13 mouse cellular contexts compared by ENCODE assay signal in genomic region chr13:37517055-37517807, GRCm38 (mm10).
DNase-seq lines count a peak whose midpoint lies in the region; ATAC-seq and TF ChIP-seq lines count a peak whose summit lies in the region.
"Had no signal": no experiment of that assay in that cellular context is flagged by ENCODE, and none has a peak within 500 bp of the region (broad histone marks: within the 10 kb centered on the region; RNA-seq: fewer than 3 reads in every experiment).

No protein-coding gene starts in this region.

- peaks cover 13% of the 10 kb centered on the region for H3K4me1 ChIP-seq in hindbrain, embryonic 14.5 days (replicated peaks; ENCODE audit: control insufficient read depth, insufficient read depth, low read length)
- peaks cover 14% of the 10 kb centered on the region for H3K4me1 ChIP-seq in hindbrain, postnatal 0 days (ENCODE audit: insufficient read depth, low read length)
- peaks cover 19% of the 10 kb centered on the region for H3K4me1 ChIP-seq in embryonic facial prominence, embryonic 13.5 days
- peaks cover 22% of the 10 kb centered on the region for H3K4me1 ChIP-seq in kidney, embryonic 16.5 days (ENCODE audit: insufficient read depth, low read length)

- no peak overlapping the region for H3K9ac ChIP-seq in hindbrain, embryonic 14.5 days
- H3K9ac ChIP-seq in hindbrain, postnatal 0 days (replicated peaks; ENCODE audit: low read length): no peak overlapping the region
- H3K9ac ChIP-seq in embryonic facial prominence, embryonic 13.5 days: no peak overlapping the region
- no peak overlapping the region for H3K9ac ChIP-seq in kidney, embryonic 16.5 days (replicated peaks; ENCODE audit: low read length)

- 36% methylated on average over 14 of the region's 14 CpGs for WGBS in hindbrain, embryonic 14.5 days
- WGBS in hindbrain, postnatal 0 days: 42% methylated on average over 14 of the region's 14 CpGs
- WGBS in embryonic facial prominence, embryonic 13.5 days: 41% methylated on average over 14 of the region's 14 CpGs
- 47% methylated on average over 14 of the region's 14 CpGs for WGBS in kidney, embryonic 16.5 days

- ATAC-seq in hindbrain, embryonic 14.5 days (ENCODE audit: low FRiP score): peak; percentile 49; the same call in 1 of the 2 replicates
- ATAC-seq in hindbrain, postnatal 0 days: no peak
- ATAC-seq in embryonic facial prominence, embryonic 13.5 days (ENCODE audit: insufficient number of reproducible peaks, insufficient read depth, low FRiP score, low TSS enrichment, low read depth): peak; percentile 74; the same call in 1 of the 2 replicates
- ATAC-seq in megakaryocyte progenitor cell, adult 5-6 weeks (replicated peaks; ENCODE audit: poor library complexity): peak; percentile 58
- ATAC-seq in kidney, embryonic 16.5 days (ENCODE audit: low FRiP score, low TSS enrichment): no peak

- H3K4me2 ChIP-seq in hindbrain, embryonic 14.5 days (replicated peaks): no peak overlapping the region
- no peak overlapping the region for H3K4me2 ChIP-seq in hindbrain, postnatal 0 days (ENCODE audit: low read depth, low read length)
- no peak overlapping the region for H3K4me2 ChIP-seq in embryonic facial prominence, embryonic 13.5 days
- no peak overlapping the region for H3K4me2 ChIP-seq in kidney, embryonic 16.5 days (replicated peaks; ENCODE audit: low read depth, low read length)
- H3K4me2 ChIP-seq: heart, embryonic 11.5 days had no signal

- TF ChIP-seq CTCF in hindbrain, postnatal 0 days (IDR thresholded peaks at IDR 0.05; ENCODE audit: low read depth): no peak

- H3K36me3 ChIP-seq in hindbrain, embryonic 14.5 days (replicated peaks; ENCODE audit: control insufficient read depth, insufficient read depth): no peaks in the 10 kb centered on the region
- no peaks in the 10 kb centered on the region for H3K36me3 ChIP-seq in hindbrain, postnatal 0 days (ENCODE audit: insufficient read depth, low read length)
- no peaks in the 10 kb centered on the region for H3K36me3 ChIP-seq in embryonic facial prominence, embryonic 13.5 days
- no peaks in the 10 kb centered on the region for H3K36me3 ChIP-seq in kidney, embryonic 16.5 days (ENCODE audit: insufficient read depth, low read length)

- no peak for DNase-seq in hindbrain, embryonic 14.5 days (ENCODE audit: low spot score)
- DNase-seq in hindbrain, postnatal 0 days (ENCODE audit: low spot score): no peak
- peak; percentile 38 for DNase-seq in 416B (ENCODE audit: low read depth)
- no peak for DNase-seq in right cerebral cortex, postnatal 4 days
- DNase-seq in spleen, postnatal 36 days (ENCODE audit: low spot score in 2 of 2): no peak
- DNase-seq: cerebellum, adult 9-10 months; kidney, adult 11 months; thymus, postnatal 4 days had no signal

- H3K27me3 ChIP-seq in hindbrain, embryonic 14.5 days (ENCODE audit: control insufficient read depth, insufficient read depth, low read length): no peaks in the 10 kb centered on the region
- H3K27me3 ChIP-seq in hindbrain, postnatal 0 days (ENCODE audit: insufficient read depth, low read length): no peaks in the 10 kb centered on the region
- no peaks in the 10 kb centered on the region for H3K27me3 ChIP-seq in embryonic facial prominence, embryonic 13.5 days
- H3K27me3 ChIP-seq in kidney, embryonic 16.5 days (ENCODE audit: insufficient read depth, low read length): no peaks in the 10 kb centered on the region

- no peaks in the 10 kb centered on the region for H3K9me3 ChIP-seq in hindbrain, embryonic 14.5 days (ENCODE audit: control insufficient read depth, low read length)
- H3K9me3 ChIP-seq in hindbrain, postnatal 0 days (ENCODE audit: low read length): no peaks in the 10 kb centered on the region
- H3K9me3 ChIP-seq in embryonic facial prominence, embryonic 13.5 days: no peaks in the 10 kb centered on the region
- H3K9me3 ChIP-seq in kidney, embryonic 16.5 days (ENCODE audit: low read length): no peaks in the 10 kb centered on the region

- no peak overlapping the region for H3K27ac ChIP-seq in hindbrain, embryonic 14.5 days
- no peak overlapping the region for H3K27ac ChIP-seq in hindbrain, postnatal 0 days
- no peak overlapping the region; the same call in 1 of the 2 replicates for H3K27ac ChIP-seq in embryonic facial prominence, embryonic 13.5 days
- H3K27ac ChIP-seq in kidney, embryonic 16.5 days (ENCODE audit: low read length): no peak overlapping the region
- H3K27ac ChIP-seq: left cerebral cortex, adult 2 months had no signal

- no peak overlapping the region for H3K4me3 ChIP-seq in hindbrain, embryonic 14.5 days (replicated peaks; ENCODE audit: low read length)
- H3K4me3 ChIP-seq in hindbrain, postnatal 0 days (ENCODE audit: low read length): no peak overlapping the region
- H3K4me3 ChIP-seq in embryonic facial prominence, embryonic 13.5 days: no peak overlapping the region
- no peak overlapping the region for H3K4me3 ChIP-seq in kidney, embryonic 16.5 days (ENCODE audit: low read length)
- H3K4me3 ChIP-seq: left cerebral cortex, adult 2 months had no signal

Comparison
In these comparisons a context has a peak if more than half of its experiments do, and no peak if none do; other contexts are left out.
1. ATAC-seq: peak in hindbrain, embryonic 14.5 days (single experiment), embryonic facial prominence, embryonic 13.5 days (single experiment) and megakaryocyte progenitor cell, adult 5-6 weeks (single experiment); none in hindbrain, postnatal 0 days (single experiment) and kidney, embryonic 16.5 days (single experiment).